ENCODE assay signal across 8 mouse cellular contexts in the genomic region with DNA sequence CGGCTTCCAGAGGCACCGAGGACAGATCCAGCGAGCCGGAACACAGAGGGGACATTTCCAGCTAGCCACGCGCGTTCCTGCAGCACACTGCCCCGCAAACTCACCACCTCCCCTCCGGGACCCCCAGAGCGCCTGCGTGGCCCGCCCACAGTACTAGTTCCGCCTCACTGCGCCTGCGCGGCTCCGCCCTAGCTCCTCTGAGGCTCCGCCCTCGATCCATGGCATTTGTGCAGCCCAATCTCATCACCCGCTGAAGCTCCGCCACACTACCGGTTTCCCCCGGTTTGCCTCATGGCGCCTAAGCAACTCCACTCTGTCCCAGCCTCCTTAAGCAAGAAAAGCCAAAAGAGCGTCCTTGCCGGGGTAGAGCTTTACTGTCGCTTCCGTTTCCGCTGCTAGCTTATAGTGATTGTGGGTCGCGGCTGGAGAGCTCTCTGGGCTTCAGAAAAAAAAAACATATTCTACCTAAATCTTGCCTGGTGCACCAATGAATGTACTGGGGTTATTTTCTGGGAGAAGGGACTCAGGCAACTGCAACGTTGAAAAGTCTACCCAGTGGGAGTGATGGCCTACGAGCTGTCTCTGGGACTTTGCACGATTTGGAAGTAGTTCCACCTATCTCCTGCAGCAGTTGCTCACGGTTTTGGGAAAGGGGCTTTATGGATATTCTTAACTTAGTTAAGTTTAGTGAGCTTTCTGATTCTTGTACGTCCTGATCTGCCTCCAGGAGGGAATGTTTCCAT. TPM values are rescaled to one million over a fixed set of nuclear protein-coding genes. Genes with fewer than 3 reads are reported as not detected.
DNase-seq lines count a peak whose midpoint lies in the region; ATAC-seq lines count a peak whose summit lies in the region.

A gene (minus strand): TSS at position 163 of the 743 bp plus-strand sequence.

- H3K27me3 ChIP-seq in hindbrain, embryonic 15.5 days = no peaks in the 10 kb centered on the region

- peak; percentile 97 for ATAC-seq in hindbrain, embryonic 15.5 days (ENCODE audit: low FRiP score, low read depth)

- peak within 1 kb of the TSS; percentile 94 for H3K27ac ChIP-seq in hindbrain, embryonic 15.5 days (replicated peaks)

- 3% methylated on average over 36 of the region's 36 CpGs for WGBS in hindbrain, embryonic 15.5 days

- no peaks in the 10 kb centered on the region for H3K36me3 ChIP-seq in hindbrain, embryonic 15.5 days

- peak within 1 kb of the TSS; percentile 72 for H3K9ac ChIP-seq in hindbrain, embryonic 15.5 days

- peaks cover 17% of the 10 kb centered on the region for H3K4me1 ChIP-seq in hindbrain, embryonic 15.5 days (replicated peaks)

- H3K4me2 ChIP-seq in hindbrain, embryonic 15.5 days = peak within 1 kb of the TSS; percentile 71

- H3K4me3 ChIP-seq in hindbrain, embryonic 15.5 days = peak within 1 kb of the TSS; percentile 85

- H3K9me3 ChIP-seq in hindbrain, embryonic 15.5 days = no peaks in the 10 kb centered on the region

- DNase-seq in R1 (ENCODE audit: low read depth, low spot score) = peak; percentile 94
- peak; percentile 100 for DNase-seq in cerebellum, postnatal 25 days
- peak; percentile 99 for DNase-seq in frontal cortex, postnatal 36 days (ENCODE audit: low spot score in 2 of 2)
- DNase-seq in left cerebral cortex, adult 11 months (ENCODE audit: low spot score) = peak; percentile 97
- DNase-seq in lung, postnatal 4 days = peak; percentile 98 to 100
- peak; percentile 97 for DNase-seq in retina, postnatal 7 days (ENCODE audit: low read depth, low spot score)
- peak; percentile 98 for DNase-seq in urinary bladder, adult 2 months (ENCODE audit: low spot score)

RNA-seq across cellular contexts. Expression of the gene that starts here (rescaled TPM):
- polyA plus RNA-seq in hindbrain, embryonic 15.5 days (2015; fragmentation: Nextera tagmentation; extraction: Ambion mirVana) = 19.8 and 20.7 TPM in 2 replicates
- 29.2 and 37.6 TPM in 2 replicates for polyA plus RNA-seq in urinary bladder, adult 2 months (2012; rRNA removed)

Comparison
In these comparisons a context has a peak if more than half of its experiments do, and no peak if none do; other contexts are left out.
1. Peak in every context shown above with its lines: DNase-seq, ATAC-seq, H3K4me3 ChIP-seq and H3K27ac ChIP-seq.